Mouse (Mus musculus) embryonic fibroblast, embryonic 13.5 days (primary cell): ENCODE measurements around the gene Fat1.

Experiments
- CTCF ChIP-seq: IDR thresholded peaks from 2 replicates; pipeline ENCODE4 v1.5.1; 2011; ENCODE audit warnings: mild to moderate bottlenecking, control low read depth, low read length, moderate library complexity, borderline replicate concordance; ENCODE audit not compliant: insufficient read depth
- POLR2A ChIP-seq: IDR thresholded peaks from 2 replicates; pipeline ENCODE4 v1.6.1; 2011; ENCODE audit warnings: low read depth, mild to moderate bottlenecking, control low read depth, low read length, moderate library complexity

DNA sequence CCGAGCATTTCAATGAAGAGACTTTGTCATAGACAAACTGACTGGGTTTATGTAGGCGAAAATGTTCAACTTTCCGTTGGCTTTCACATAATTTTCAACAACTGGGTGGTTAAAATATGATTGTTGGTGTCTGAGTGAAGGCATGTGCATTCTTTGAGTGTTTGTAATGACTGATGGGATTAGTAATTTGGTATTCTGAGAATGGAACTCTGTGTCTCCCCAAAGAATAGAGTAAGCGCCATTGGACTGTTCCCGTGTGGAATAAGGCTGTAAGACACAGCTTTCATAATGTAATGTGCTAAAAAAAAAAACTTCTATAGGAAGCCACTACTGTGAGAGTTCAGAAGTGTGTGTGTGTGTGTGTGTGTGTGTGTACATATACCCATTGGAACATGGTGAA is 84.0 kb downstream of the Fat1 start:
- TF ChIP-seq CTCF (no peak), POLR2A (no peak)
